ENCODE assay signal across 9 mouse cellular contexts in the genomic region with DNA sequence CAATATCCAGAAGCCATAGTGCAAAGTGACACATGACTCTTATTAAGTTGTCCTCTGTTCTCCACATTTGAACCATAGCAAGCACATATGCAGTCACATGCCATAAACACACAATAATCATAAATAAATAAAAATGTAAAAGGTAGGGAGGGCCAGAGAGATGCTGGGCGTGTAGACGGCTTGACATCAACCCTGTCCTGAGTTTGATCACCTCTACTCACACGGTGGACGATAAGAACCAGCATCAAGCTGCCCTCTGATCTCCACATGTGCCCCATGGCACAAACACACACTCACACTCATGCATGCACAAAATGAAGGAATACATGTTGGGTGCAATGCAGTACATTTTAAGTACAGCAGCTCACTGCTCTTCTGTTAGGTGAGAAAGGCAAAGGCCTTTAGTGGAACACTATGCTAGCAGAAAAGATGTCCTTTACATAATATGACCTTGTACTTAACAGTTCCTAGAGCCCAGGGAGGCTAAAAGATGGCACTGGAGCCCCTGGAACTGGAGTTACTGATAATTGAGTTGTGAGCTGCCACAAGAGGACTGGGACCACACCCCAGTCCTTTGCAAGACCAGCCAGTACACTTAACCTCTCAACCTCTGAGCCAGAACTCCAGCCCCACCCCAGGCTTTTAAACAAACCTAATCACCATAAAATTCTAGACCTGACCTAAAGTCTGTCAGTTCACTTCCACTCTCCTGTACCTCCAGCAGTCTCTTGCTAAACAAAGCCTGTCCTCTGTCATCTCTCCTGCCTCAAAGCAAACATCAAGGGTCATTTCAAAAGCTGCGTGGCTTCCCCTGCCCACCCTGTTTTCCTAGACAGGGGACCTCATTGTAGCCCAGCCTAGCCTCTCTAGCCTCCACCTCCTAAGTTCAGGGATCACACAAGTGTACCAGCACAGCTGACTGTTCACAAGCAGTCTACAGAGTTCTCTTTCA. TPM values are rescaled to one million over a fixed set of nuclear protein-coding genes. Genes with fewer than 3 reads are reported as not detected.
A peak's percentile ranks its signal among the peaks of the same experiment; 100 is the strongest.
DNase-seq lines count a peak whose midpoint lies in the region; ATAC-seq and TF ChIP-seq lines count a peak whose summit lies in the region.
"Had no signal": no experiment of that assay in that cellular context is flagged by ENCODE, and none has a peak within 500 bp of the region (broad histone marks: within the 10 kb centered on the region; RNA-seq: fewer than 3 reads in every experiment).

No protein-coding gene starts in this region.

- no peak for DNase-seq in spleen, adult 2 months (ENCODE audit: low read depth in 1 of 2, low spot score in 2 of 2)
- no peak for DNase-seq in spleen, adult 18-20 months
- DNase-seq in liver, embryonic 14.5 days (ENCODE audit: low read depth in 3 of 3, low spot score in 3 of 3), result peak; percentile 63 to 74 (median 65)
- DNase-seq in hindbrain, postnatal 0 days (ENCODE audit: low spot score), result no peak
- DNase-seq in cerebellum, adult 2 months, result no peak
- no peak for DNase-seq in layer of hippocampus, adult 11-12 months (ENCODE audit: low spot score)

- TF ChIP-seq EP300 in liver, embryonic 14.5 days (IDR thresholded peaks at IDR 0.05; ENCODE audit: low read depth), result no peak

- no peak for TF ChIP-seq CTCF in spleen, adult 2 months (IDR thresholded peaks at IDR 0.05; ENCODE audit: extremely low read depth, insufficient read depth, insufficient read length, insufficient replicate concordance)
- no peak for TF ChIP-seq CTCF in liver, embryonic 14.5 days (IDR thresholded peaks at IDR 0.05; ENCODE audit: low read depth)
- TF ChIP-seq CTCF in hindbrain, postnatal 0 days (IDR thresholded peaks at IDR 0.05; ENCODE audit: low read depth), result no peak
- TF ChIP-seq CTCF in cerebellum, adult 2 months (IDR thresholded peaks at IDR 0.05; ENCODE audit: borderline replicate concordance, insufficient read depth, low read depth, low read length), result no peak

- TF ChIP-seq POLR2A in spleen, adult 2 months (IDR thresholded peaks at IDR 0.05; ENCODE audit: low read depth, low read length), result no peak
- TF ChIP-seq POLR2A in cerebellum, adult 2 months (IDR thresholded peaks at IDR 0.05; ENCODE audit: borderline replicate concordance, insufficient read depth, low read length), result no peak

- WGBS in spleen, adult 2 months, result 57% methylated on average over 5 of the region's 5 CpGs
- whole genome bisulfite sequencing in embryonic facial prominence, embryonic 12.5 days, result 45% methylated on average over 5 of the region's 5 CpGs
- 14% methylated on average over 5 of the region's 5 CpGs for WGBS in liver, embryonic 14.5 days (ENCODE audit: insufficient replicate concordance)
- 39% methylated on average over 5 of the region's 5 CpGs for WGBS in stomach, embryonic 16.5 days
- WGBS in hindbrain, postnatal 0 days, result 56% methylated on average over 5 of the region's 5 CpGs
- WGBS in cerebellum, adult 2 months, result 34% methylated on average over 5 of the region's 5 CpGs

- H3K4me1 ChIP-seq in spleen, adult 2 months (ENCODE audit: control insufficient read depth, insufficient read depth, insufficient read length), result peaks cover 9% of the 10 kb centered on the region
- H3K4me1 ChIP-seq in embryonic facial prominence, embryonic 12.5 days, result peaks cover 22% of the 10 kb centered on the region
- H3K4me1 ChIP-seq in liver, embryonic 14.5 days (replicated peaks; ENCODE audit: control insufficient read depth in 2 of 2, insufficient read depth in 2 of 2, low read length in 1 of 2), result peaks cover 45 to 53% of the 10 kb centered on the region in 2 experiments
- H3K4me1 ChIP-seq in stomach, embryonic 16.5 days (ENCODE audit: control insufficient read depth, insufficient read depth, low read length), result peaks cover 39% of the 10 kb centered on the region
- no peaks in the 10 kb centered on the region for H3K4me1 ChIP-seq in hindbrain, postnatal 0 days (ENCODE audit: insufficient read depth, low read length)
- peaks cover 11% of the 10 kb centered on the region for H3K4me1 ChIP-seq in cerebellum, adult 2 months (ENCODE audit: control insufficient read depth, insufficient read depth, low read length)

- no peak for ATAC-seq in embryonic facial prominence, embryonic 12.5 days (ENCODE audit: insufficient number of reproducible peaks, insufficient read depth, low FRiP score, low TSS enrichment)
- ATAC-seq in liver, embryonic 14.5 days (ENCODE audit: insufficient read depth), result peak; percentile 90
- ATAC-seq in stomach, embryonic 16.5 days (ENCODE audit: insufficient read depth, low FRiP score), result peak; percentile 72
- no peak for ATAC-seq in hindbrain, postnatal 0 days

- no peak overlapping the region for H3K4me3 ChIP-seq in spleen, adult 2 months (ENCODE audit: extremely low read depth, insufficient read depth, insufficient read length)
- no peak overlapping the region for H3K4me3 ChIP-seq in embryonic facial prominence, embryonic 12.5 days
- H3K4me3 ChIP-seq in liver, embryonic 14.5 days (ENCODE audit: insufficient read depth in 1 of 2, low read depth in 2 of 2, low read length in 2 of 2), result no peak overlapping the region
- H3K4me3 ChIP-seq in stomach, embryonic 16.5 days (replicated peaks; ENCODE audit: low read length), result no peak overlapping the region
- no peak overlapping the region for H3K4me3 ChIP-seq in hindbrain, postnatal 0 days (ENCODE audit: low read length)
- no peak overlapping the region for H3K4me3 ChIP-seq in cerebellum, adult 2 months (replicated peaks; ENCODE audit: insufficient read depth, low read depth, low read length)

- H3K27ac ChIP-seq in spleen, adult 2 months (ENCODE audit: insufficient read depth, low read length), result peak overlapping the region; percentile 12; the same call in 1 of the 2 replicates
- 0 out of 2 replicates have a peak overlapping the region, but pooled peaks have one; percentile 6 for H3K27ac ChIP-seq in embryonic facial prominence, embryonic 12.5 days
- peak overlapping the region; percentile 57 for H3K27ac ChIP-seq in liver, embryonic 14.5 days
- H3K27ac ChIP-seq in stomach, embryonic 16.5 days (ENCODE audit: low read length), result peak overlapping the region; percentile 46
- no peak overlapping the region for H3K27ac ChIP-seq in hindbrain, postnatal 0 days
- no peak overlapping the region for H3K27ac ChIP-seq in cerebellum, adult 2 months (ENCODE audit: insufficient read depth, low read length)

- H3K36me3 ChIP-seq in spleen, adult 2 months (ENCODE audit: control insufficient read depth, insufficient read depth, low read length), result 0 out of 2 replicates have a peak, but pooled peaks cover 1% of the 10 kb centered on the region
- H3K36me3 ChIP-seq in embryonic facial prominence, embryonic 12.5 days, result no peaks in the 10 kb centered on the region
- no peaks in the 10 kb centered on the region for H3K36me3 ChIP-seq in liver, embryonic 14.5 days (replicated peaks; ENCODE audit: control insufficient read depth, insufficient read depth, low read depth)
- H3K36me3 ChIP-seq in stomach, embryonic 16.5 days (ENCODE audit: control insufficient read depth, insufficient read depth, low read length), result no peaks in the 10 kb centered on the region
- no peaks in the 10 kb centered on the region for H3K36me3 ChIP-seq in hindbrain, postnatal 0 days (ENCODE audit: insufficient read depth, low read length)

- no peak overlapping the region for H3K9ac ChIP-seq in embryonic facial prominence, embryonic 12.5 days
- no peak overlapping the region; the same call in 1 of the 2 replicates for H3K9ac ChIP-seq in liver, embryonic 14.5 days (replicated peaks)
- H3K9ac ChIP-seq in stomach, embryonic 16.5 days (ENCODE audit: low read length), result 0 out of 2 replicates have a peak overlapping the region, but pooled peaks have one; percentile 1
- H3K9ac ChIP-seq in hindbrain, postnatal 0 days (replicated peaks; ENCODE audit: low read length), result no peak overlapping the region

- H3K27me3 ChIP-seq in spleen, adult 2 months (ENCODE audit: control insufficient read depth, insufficient read depth, low read length), result no peaks in the 10 kb centered on the region
- no peaks in the 10 kb centered on the region for H3K27me3 ChIP-seq in embryonic facial prominence, embryonic 12.5 days
- H3K27me3 ChIP-seq in liver, embryonic 14.5 days (ENCODE audit: control insufficient read depth, insufficient read depth, low read length), result no peaks in the 10 kb centered on the region
- H3K27me3 ChIP-seq in stomach, embryonic 16.5 days (ENCODE audit: control insufficient read depth, insufficient read depth, low read length), result no peaks in the 10 kb centered on the region
- no peaks in the 10 kb centered on the region for H3K27me3 ChIP-seq in hindbrain, postnatal 0 days (ENCODE audit: insufficient read depth, low read length)
- H3K27me3 ChIP-seq in cerebellum, adult 2 months (ENCODE audit: control insufficient read depth, insufficient read depth, low read length), result no peaks in the 10 kb centered on the region

- H3K9me3 ChIP-seq in embryonic facial prominence, embryonic 12.5 days, result no peaks in the 10 kb centered on the region
- H3K9me3 ChIP-seq in liver, embryonic 14.5 days (ENCODE audit: control insufficient read depth, low read length), result no peaks in the 10 kb centered on the region
- no peaks in the 10 kb centered on the region for H3K9me3 ChIP-seq in stomach, embryonic 16.5 days (replicated peaks; ENCODE audit: control insufficient read depth, low read length)
- no peaks in the 10 kb centered on the region for H3K9me3 ChIP-seq in hindbrain, postnatal 0 days (ENCODE audit: low read length)

- no peak overlapping the region for H3K4me2 ChIP-seq in embryonic facial prominence, embryonic 12.5 days (replicated peaks)
- peak overlapping the region; percentile 34 for H3K4me2 ChIP-seq in liver, embryonic 14.5 days (ENCODE audit: low read depth)
- H3K4me2 ChIP-seq in stomach, embryonic 16.5 days (ENCODE audit: low read depth, low read length), result 0 out of 2 replicates have a peak overlapping the region, but pooled peaks have one; percentile 5
- H3K4me2 ChIP-seq in hindbrain, postnatal 0 days (ENCODE audit: low read depth, low read length), result no peak overlapping the region

RNA-seq across cellular contexts. Expression of a gene that starts 25.7 kb away (rescaled TPM):
- 92.7 and 95.3 TPM in 2 replicates for polyA plus RNA-seq in spleen, adult 2 months (2012; rRNA removed)
- 133 TPM in 2 replicates for polyA plus RNA-seq in embryonic facial prominence, embryonic 12.5 days (2016; fragmentation: Nextera tagmentation; extraction: Ambion mirVana)
- polyA plus RNA-seq in liver, embryonic 14.5 days (2012; rRNA removed), result 36.5 and 41.5 TPM in 2 replicates
- 37.9 and 38.9 TPM in 2 replicates for polyA plus RNA-seq in liver, embryonic 14.5 days (2014; fragmentation: Nextera tagmentation; extraction: Ambion mirVana)
- 76.9 and 79.1 TPM in 2 replicates for polyA plus RNA-seq in stomach, embryonic 16.5 days (2015; fragmentation: Nextera tagmentation; extraction: Ambion mirVana)
- total RNA-seq in hindbrain, postnatal 0 days (2014; rRNA removed), result 204 and 218 TPM in 2 replicates
- 86.1 and 90.5 TPM in 2 replicates for polyA plus RNA-seq in hindbrain, postnatal 0 days (2015; fragmentation: Nextera tagmentation; extraction: Ambion mirVana)
- polyA plus RNA-seq in cerebellum, adult 2 months (2012; rRNA removed), result 148 and 152 TPM in 2 replicates

RNA-seq across cellular contexts. Expression of a gene that starts 49.0 kb away (rescaled TPM):
- polyA plus RNA-seq in spleen, adult 2 months (2012; rRNA removed), result 42.8 and 63.7 TPM in 2 replicates
- polyA plus RNA-seq in embryonic facial prominence, embryonic 12.5 days (2016; fragmentation: Nextera tagmentation; extraction: Ambion mirVana), result 27.3 and 28.1 TPM in 2 replicates
- polyA plus RNA-seq in liver, embryonic 14.5 days (2012; rRNA removed), result 6.2 and 8.9 TPM in 2 replicates
- 9.4 and 10.1 TPM in 2 replicates for polyA plus RNA-seq in liver, embryonic 14.5 days (2014; fragmentation: Nextera tagmentation; extraction: Ambion mirVana)
- 27.0 and 30.4 TPM in 2 replicates for polyA plus RNA-seq in stomach, embryonic 16.5 days (2015; fragmentation: Nextera tagmentation; extraction: Ambion mirVana)
- 25.2 and 29.4 TPM in 2 replicates for total RNA-seq in hindbrain, postnatal 0 days (2014; rRNA removed)
- 37.4 and 40.6 TPM in 2 replicates for polyA plus RNA-seq in hindbrain, postnatal 0 days (2015; fragmentation: Nextera tagmentation; extraction: Ambion mirVana)
- 34.7 and 37.7 TPM in 2 replicates for polyA plus RNA-seq in cerebellum, adult 2 months (2012; rRNA removed)

RNA-seq across cellular contexts. Expression of a gene that starts 58.4 kb away (rescaled TPM):
- polyA plus RNA-seq in spleen, adult 2 months (2012; rRNA removed), result 0.09 and 0.23 TPM in 2 replicates
- polyA plus RNA-seq in embryonic facial prominence, embryonic 12.5 days (2016; fragmentation: Nextera tagmentation; extraction: Ambion mirVana), result 0.27 and 0.40 TPM in 2 replicates
- polyA plus RNA-seq in liver, embryonic 14.5 days (2012; rRNA removed), result 5.3 and 6.0 TPM in 2 replicates
- polyA plus RNA-seq in liver, embryonic 14.5 days (2014; fragmentation: Nextera tagmentation; extraction: Ambion mirVana), result 7.1 and 8.0 TPM in 2 replicates
- polyA plus RNA-seq in stomach, embryonic 16.5 days (2015; fragmentation: Nextera tagmentation; extraction: Ambion mirVana), result 13.3 and 15.4 TPM in 2 replicates
- not detected in 2 replicates for total RNA-seq in hindbrain, postnatal 0 days (2014; rRNA removed)
- 0.32 and 0.39 TPM in 2 replicates for polyA plus RNA-seq in hindbrain, postnatal 0 days (2015; fragmentation: Nextera tagmentation; extraction: Ambion mirVana)
- polyA plus RNA-seq in cerebellum, adult 2 months (2012; rRNA removed), result 0.08 and 0.15 TPM in 2 replicates
- total RNA-seq: adrenal gland, postnatal 36 days had no signal

Comparison
In these comparisons a context has a peak if more than half of its experiments do, and no peak if none do; other contexts are left out.
1. DNase-seq: peak in liver, embryonic 14.5 days (3 of 3); none in spleen, adult 2 months (0 of 2), spleen, adult 18-20 months (0 of 2), hindbrain, postnatal 0 days (single experiment), cerebellum, adult 2 months (0 of 2) and layer of hippocampus, adult 11-12 months (single experiment).
2. H3K27ac ChIP-seq: peak in spleen, adult 2 months (single experiment), embryonic facial prominence, embryonic 12.5 days (single experiment), liver, embryonic 14.5 days (single experiment) and stomach, embryonic 16.5 days (single experiment); none in hindbrain, postnatal 0 days (single experiment) and cerebellum, adult 2 months (single experiment).
3. ATAC-seq: peak in liver, embryonic 14.5 days (single experiment) and stomach, embryonic 16.5 days (single experiment); none in embryonic facial prominence, embryonic 12.5 days (single experiment) and hindbrain, postnatal 0 days (single experiment).
4. H3K4me2 ChIP-seq: peak in liver, embryonic 14.5 days (single experiment) and stomach, embryonic 16.5 days (single experiment); none in embryonic facial prominence, embryonic 12.5 days (single experiment) and hindbrain, postnatal 0 days (single experiment).